Mouse (Mus musculus) myocyte (in vitro differentiated cells): ENCODE data around the gene Arpc1b. TPM values are rescaled to one million over a fixed set of nuclear protein-coding genes. Genes with fewer than 3 reads are reported as not detected.
A peak's percentile ranks its signal among the peaks of the same experiment; 100 is the strongest.

Source experiments
- H3K27me3 ChIP-seq: one replicate; pipeline ENCODE4 v1.6.1; 2011; ENCODE audit not compliant: control insufficient read depth, insufficient read depth, insufficient read length
- H3K36me3 ChIP-seq: one replicate; pipeline ENCODE4 v1.6.1; 2011; ENCODE audit not compliant: control insufficient read depth, insufficient read depth
- H3K4me2 ChIP-seq: one replicate; pipeline ENCODE4 v1.6.1; 2011; ENCODE audit warnings: low read depth, control low read depth
- H3K4me3 ChIP-seq: one replicate; pipeline ENCODE4 v1.5.1; 2011; ENCODE audit warnings: mild to moderate bottlenecking, control low read depth, moderate library complexity
- H3K79me2 ChIP-seq: one replicate; pipeline ENCODE4 v1.6.1; 2011; ENCODE audit not compliant: control insufficient read depth, insufficient read depth
- H3ac ChIP-seq: one replicate; pipeline ENCODE4 v1.6.1; 2011; ENCODE audit not compliant: control insufficient read depth, insufficient read length
- CEBPB ChIP-seq: IDR thresholded peaks from 2 replicates; pipeline ENCODE4 v1.6.1; 2011; ENCODE audit warnings: mild to moderate bottlenecking, moderate library complexity; ENCODE audit not compliant: poor library complexity, insufficient read depth, severe bottlenecking
- E2F4 ChIP-seq: IDR thresholded peaks from one replicate; pipeline ENCODE4 v1.6.1; 2011; ENCODE audit warnings: mild to moderate bottlenecking, control low read depth, moderate library complexity; ENCODE audit not compliant: insufficient read depth
- MAX ChIP-seq: IDR thresholded peaks from one replicate; pipeline ENCODE4 v1.6.1; 2011; ENCODE audit warnings: low read depth, mild to moderate bottlenecking, control low read depth
- MYOD1 ChIP-seq, 3 experiments: IDR thresholded peaks; one replicate each; pipeline ENCODE4 v1.6.1; 2011; ENCODE audit warnings: control low read depth in 2 of 3, low read depth in 2 of 3, mild to moderate bottlenecking in 2 of 3, moderate library complexity in 1 of 3; ENCODE audit not compliant: insufficient read length in 2 of 3, control insufficient read depth in 1 of 3
- MYOG ChIP-seq, 3 experiments: IDR thresholded peaks; one replicate each; pipeline ENCODE4 v1.6.1; 2011; ENCODE audit warnings: control low read depth in 2 of 3, low read depth in 2 of 3, mild to moderate bottlenecking in 2 of 3; ENCODE audit not compliant: insufficient read length in 2 of 3, control insufficient read depth in 1 of 3, insufficient read depth in 1 of 3
- POLR2A ChIP-seq: IDR thresholded peaks from one replicate; pipeline ENCODE4 v1.6.1; 2011; ENCODE audit warnings: low read depth, mild to moderate bottlenecking, control low read depth, moderate library complexity; ENCODE audit not compliant: insufficient read length
- POLR2AphosphoS2 ChIP-seq: IDR thresholded peaks from one replicate; pipeline ENCODE4 v1.6.1; 2011; ENCODE audit warnings: low read depth, control low read depth; ENCODE audit not compliant: insufficient read length
- REST ChIP-seq: IDR thresholded peaks from one replicate; pipeline ENCODE4 v1.6.1; 2011; ENCODE audit warnings: mild to moderate bottlenecking, control low read depth, moderate library complexity; ENCODE audit not compliant: insufficient read depth, insufficient read length
- SRF ChIP-seq: IDR thresholded peaks from one replicate; pipeline ENCODE4 v1.6.1; 2011; ENCODE audit warnings: low read depth; ENCODE audit not compliant: control insufficient read depth, insufficient read length
- TCF12 ChIP-seq: IDR thresholded peaks from one replicate; pipeline ENCODE4 v1.6.1; 2011; ENCODE audit warnings: mild to moderate bottlenecking, control low read depth; ENCODE audit not compliant: poor library complexity, insufficient read depth, severe bottlenecking
- TCF3 ChIP-seq: IDR thresholded peaks from one replicate; pipeline ENCODE4 v1.6.1; 2011; ENCODE audit warnings: low read depth, control low read depth; ENCODE audit not compliant: insufficient read length
- USF1 ChIP-seq: IDR thresholded peaks from one replicate; pipeline ENCODE4 v1.6.1; 2011; ENCODE audit warnings: low read depth, mild to moderate bottlenecking, control low read depth, moderate library complexity
- polyA plus RNA-seq: library from polyadenylated mRNA; unstranded; fragments of >200 nt; fragmentation: generic; extraction: Trizol; gene quantifications from one replicate; pipeline ENCODE4 v1.2.1, GENCODE M21; 2012; ENCODE audit warnings: missing spikeins

The Arpc1b gene
- 482 TPM for polyA plus RNA-seq

DNA sequence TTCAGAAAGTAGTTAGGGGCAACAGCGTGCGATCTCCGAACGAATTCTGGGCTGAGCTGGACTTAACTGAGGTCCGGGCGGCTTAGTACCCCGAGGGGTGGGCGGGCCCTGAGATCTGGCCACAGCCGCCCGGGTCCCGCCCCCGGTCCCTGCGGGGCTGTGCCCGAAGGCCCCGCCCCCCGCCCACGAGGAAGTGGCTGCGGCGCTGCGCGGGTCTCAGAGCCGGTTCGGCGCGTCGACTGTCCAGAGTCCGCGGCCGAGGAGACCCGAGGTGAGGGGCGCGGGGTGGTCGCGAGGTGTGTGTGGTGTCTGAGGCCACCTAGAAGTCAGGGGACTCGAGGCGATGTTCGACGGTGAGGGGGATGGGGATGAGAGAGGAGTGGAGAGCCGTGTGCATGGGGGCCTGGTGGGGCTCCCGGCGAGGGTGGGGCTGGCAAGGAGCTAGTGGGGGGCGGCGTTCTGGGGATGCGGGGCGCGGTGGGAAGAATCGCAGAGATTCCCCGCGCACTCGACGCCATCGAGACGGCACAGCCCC, at the start of gene Arpc1b:
TSS of gene Arpc1b (plus strand) at position 145 of the 535 bp plus-strand sequence.
- peak; percentile 94 for TF ChIP-seq POLR2AphosphoS2
- TF ChIP-seq USF1: no peak
- TF ChIP-seq TCF12: no peak
- peak; percentile 99 for TF ChIP-seq POLR2A
- H3ac ChIP-seq: peak within 1 kb of the TSS; percentile 24
- H3K79me2 ChIP-seq: peaks cover 42% of the 10 kb centered on the region
- H3K4me2 ChIP-seq: peak within 1 kb of the TSS; percentile 79
- H3K4me3 ChIP-seq: peak within 1 kb of the TSS; percentile 84
- no peaks in the 10 kb centered on the region for H3K27me3 ChIP-seq
- peaks cover 2% of the 10 kb centered on the region for H3K36me3 ChIP-seq

DNA sequence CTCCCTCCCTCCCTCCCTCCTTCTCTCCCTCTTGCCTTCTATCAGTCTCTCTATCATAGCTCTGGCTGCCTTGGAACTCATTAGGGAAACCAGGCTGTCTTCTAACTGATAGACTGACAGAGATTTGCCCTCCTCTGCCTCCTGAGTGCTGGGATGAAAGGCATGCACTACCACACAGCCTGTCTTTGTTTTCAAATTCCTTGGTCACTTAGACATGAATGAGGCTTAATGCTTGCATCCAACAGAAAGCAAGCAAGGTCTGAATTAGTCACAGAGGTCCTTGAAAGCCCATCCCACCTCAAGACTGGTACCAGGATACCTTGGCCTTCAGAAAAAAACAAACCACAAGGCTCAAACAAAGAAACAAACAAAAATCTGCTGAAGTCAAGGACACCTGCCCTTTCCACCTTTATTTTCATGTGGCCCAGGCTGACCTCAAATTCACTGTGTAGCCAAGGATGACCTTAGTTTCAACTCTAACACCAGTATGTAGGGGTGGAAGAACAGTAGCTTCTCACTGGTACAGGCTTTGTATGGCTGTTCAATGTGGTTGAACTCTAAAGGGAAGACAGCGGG, 49.2 kb upstream of the Arpc1b start:
- TF ChIP-seq MAX: no peak
- no peak for TF ChIP-seq POLR2AphosphoS2
- TF ChIP-seq TCF12: no peak
- no peak for TF ChIP-seq MYOG (IDR thresholded peaks at IDR 0.05; ENCODE audit: control insufficient read depth in 1 of 3, insufficient read depth in 1 of 3, insufficient read length in 2 of 3, low read depth in 2 of 3)
- TF ChIP-seq MYOD1 (IDR thresholded peaks at IDR 0.05; ENCODE audit: control insufficient read depth in 1 of 3, insufficient read length in 2 of 3, low read depth in 2 of 3): no peak
- no peak for TF ChIP-seq TCF3
- no peak for TF ChIP-seq E2F4
- TF ChIP-seq REST: no peak
- no peak for TF ChIP-seq SRF
- no peak for TF ChIP-seq CEBPB
- TF ChIP-seq POLR2A: no peak
- TF ChIP-seq USF1: no peak
- Histone ChIP-seq H3K36me3 (no peaks in the 10 kb centered on the region), H3K4me2 (no peak overlapping the region), H3K79me2 (no peaks in the 10 kb centered on the region), H3ac (no peak overlapping the region), H3K4me3 (no peak overlapping the region), H3K27me3 (peaks cover 9% of the 10 kb centered on the region)

DNA sequence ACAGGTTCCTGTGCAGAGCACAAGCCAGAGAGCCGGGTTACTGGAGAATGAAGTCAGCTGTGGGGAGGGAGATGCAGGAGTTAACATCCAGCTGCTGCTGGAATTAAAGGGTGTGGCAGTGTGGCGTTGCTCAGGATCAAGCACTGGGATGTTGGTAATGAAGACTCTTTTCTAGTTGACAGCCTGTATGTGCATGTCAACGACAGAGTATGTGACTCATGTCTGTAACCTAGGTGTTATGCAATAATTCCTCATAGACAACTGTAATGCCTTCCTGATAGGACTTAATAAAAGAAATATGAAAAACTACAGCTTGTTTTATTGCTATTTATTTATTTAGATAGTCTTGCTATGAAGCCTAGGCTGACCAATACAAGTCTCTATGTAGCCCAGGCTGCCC, 45.2 kb upstream of the Arpc1b start:
- TF ChIP-seq TCF12 (no peak), USF1 (no peak), SRF (no peak), CEBPB (peak; percentile 41; the same call in 1 of the 2 replicates), MAX (no peak)
- H3ac ChIP-seq: no peak overlapping the region

DNA sequence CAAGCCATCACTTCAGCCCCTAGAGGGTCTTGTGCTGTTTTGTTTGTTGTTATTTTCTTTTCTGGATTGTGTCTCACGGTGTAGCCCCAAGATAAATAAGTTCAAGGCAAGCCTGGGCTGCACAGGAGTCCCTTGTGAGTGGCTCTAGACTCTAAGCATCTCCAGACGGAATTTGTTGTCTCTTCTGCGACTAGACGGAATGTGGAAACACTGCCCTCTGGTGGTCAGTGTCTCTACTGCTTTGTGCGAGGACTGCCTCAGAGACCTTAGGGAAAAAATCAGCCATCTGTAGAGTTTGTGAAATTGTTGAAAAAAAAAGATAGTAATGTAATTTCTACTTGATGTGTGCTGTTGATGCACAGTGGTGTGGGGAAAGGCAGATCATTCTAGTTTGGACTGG, 44.3 kb upstream of the Arpc1b start:
- Histone ChIP-seq H3K36me3 (no peaks in the 10 kb centered on the region), H3K4me3 (no peak overlapping the region), H3K27me3 (peaks cover 5% of the 10 kb centered on the region), H3K79me2 (no peaks in the 10 kb centered on the region), H3ac (no peak overlapping the region), H3K4me2 (no peak overlapping the region)
- TF ChIP-seq MAX: no peak
- TF ChIP-seq REST: no peak

More for the DNA sequence above, 45.2 kb upstream of the Arpc1b start:
- no peak overlapping the region for H3K4me3 ChIP-seq
- H3K4me2 ChIP-seq: no peak overlapping the region
- H3K27me3 ChIP-seq: peaks cover 5% of the 10 kb centered on the region
- H3K79me2 ChIP-seq: no peaks in the 10 kb centered on the region
- H3K36me3 ChIP-seq: no peaks in the 10 kb centered on the region

DNA sequence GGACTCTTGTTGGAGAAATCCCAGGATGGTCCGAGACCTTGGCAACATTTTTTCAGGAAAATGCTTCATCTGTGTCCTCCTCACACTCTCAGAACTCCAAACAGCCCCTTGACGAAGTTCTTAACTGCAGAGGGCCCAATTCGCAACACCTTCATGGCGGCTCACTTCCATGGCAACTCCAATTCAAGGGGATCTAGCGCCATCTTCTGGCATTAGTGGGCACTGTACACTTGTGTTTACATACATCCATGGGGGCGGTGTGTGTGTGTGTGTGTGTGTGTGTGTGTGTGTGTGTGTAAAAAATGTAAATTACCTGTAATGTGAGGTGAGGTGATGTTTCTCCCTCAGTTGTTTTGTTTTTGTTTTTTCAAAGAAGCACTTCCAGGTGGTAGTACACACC, 42.7 kb upstream of the Arpc1b start:
- Histone ChIP-seq H3K4me3 (no peak overlapping the region), H3K4me2 (no peak overlapping the region), H3K36me3 (no peaks in the 10 kb centered on the region), H3ac (no peak overlapping the region), H3K79me2 (no peaks in the 10 kb centered on the region), H3K27me3 (peaks cover 5% of the 10 kb centered on the region)
- no peak for TF ChIP-seq POLR2AphosphoS2
- TF ChIP-seq SRF: no peak
- TF ChIP-seq USF1: no peak
- TF ChIP-seq MYOG (IDR thresholded peaks at IDR 0.05; ENCODE audit: control insufficient read depth in 1 of 3, insufficient read depth in 1 of 3, insufficient read length in 2 of 3, low read depth in 2 of 3): no peak
- TF ChIP-seq E2F4: no peak
- TF ChIP-seq MYOD1 (IDR thresholded peaks at IDR 0.05; ENCODE audit: control insufficient read depth in 1 of 3, insufficient read length in 2 of 3, low read depth in 2 of 3): no peak
- TF ChIP-seq POLR2A: no peak
- no peak for TF ChIP-seq REST
- TF ChIP-seq TCF12: no peak
- TF ChIP-seq CEBPB: no peak
- no peak for TF ChIP-seq MAX
